20 mouse cellular contexts compared by ENCODE assay signal in the genomic region with DNA sequence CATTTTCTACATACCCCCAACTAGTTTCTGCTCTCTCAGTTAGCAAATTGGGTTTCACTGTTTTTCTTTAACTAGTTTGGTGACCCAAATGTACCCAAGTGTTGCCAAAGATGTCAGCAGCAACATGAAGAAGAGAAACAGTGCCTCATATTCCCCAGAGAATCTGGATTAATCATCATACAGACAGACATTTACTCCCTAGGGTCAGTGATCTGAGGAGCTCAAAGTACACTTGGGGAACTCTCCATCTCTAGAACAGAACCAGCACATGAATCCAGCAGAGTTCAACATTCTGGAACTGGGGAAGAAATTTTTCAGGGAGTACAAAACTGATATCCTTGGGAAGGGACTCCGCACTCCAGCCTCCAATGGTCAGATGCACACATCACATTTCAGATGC.
"Had no signal": no experiment of that assay in that cellular context is flagged by ENCODE, and none has a peak within 500 bp of the region (broad histone marks: within the 10 kb centered on the region; RNA-seq: fewer than 3 reads in every experiment).

No protein-coding gene starts in this region.

- ATAC-seq: intestine, embryonic 15.5 days; liver, postnatal 0 days; lung, postnatal 0 days; midbrain, embryonic 15.5 days had no signal

- H3K9ac ChIP-seq: intestine, embryonic 15.5 days; limb, embryonic 13.5 days; liver, embryonic 14.5 days; liver, postnatal 0 days; lung, embryonic 14.5 days; midbrain, embryonic 12.5 days; midbrain, embryonic 15.5 days; neural tube, embryonic 13.5 days had no signal

- H3K36me3 ChIP-seq: intestine, embryonic 15.5 days; limb, embryonic 10.5 days; limb, embryonic 13.5 days; midbrain, embryonic 12.5 days; midbrain, embryonic 15.5 days; neural tube, embryonic 13.5 days had no signal

- H3K4me1 ChIP-seq: intestine, embryonic 15.5 days; limb, embryonic 10.5 days; limb, embryonic 13.5 days; midbrain, embryonic 12.5 days; midbrain, embryonic 15.5 days; neural tube, embryonic 13.5 days had no signal

- H3K4me3 ChIP-seq: intestine, embryonic 15.5 days; limb, embryonic 10.5 days; limb, embryonic 13.5 days; midbrain, embryonic 12.5 days; midbrain, embryonic 15.5 days; neural tube, embryonic 13.5 days had no signal

- H3K27me3 ChIP-seq: intestine, embryonic 15.5 days; limb, embryonic 13.5 days; midbrain, embryonic 12.5 days; midbrain, embryonic 15.5 days; neural tube, embryonic 13.5 days had no signal

- H3K9me3 ChIP-seq: intestine, embryonic 15.5 days; limb, embryonic 10.5 days; limb, embryonic 13.5 days; midbrain, embryonic 15.5 days had no signal

- DNase-seq: layer of hippocampus, adult 9-11 months; liver; liver, postnatal 0 days; lung, embryonic 14.5 days; right cerebral cortex, adult 18-20 months; right cerebral cortex, postnatal 14 days; right cerebral cortex, postnatal 4 days; thymus, adult 2 months; thymus, postnatal 14 days; thymus, postnatal 4 days had no signal

- H3K4me2 ChIP-seq: intestine, embryonic 15.5 days; limb, embryonic 13.5 days; lung, embryonic 14.5 days; midbrain, embryonic 12.5 days; midbrain, embryonic 15.5 days; neural tube, embryonic 13.5 days had no signal

- H3K27ac ChIP-seq: intestine, embryonic 15.5 days; limb, embryonic 10.5 days; limb, embryonic 13.5 days; liver, embryonic 14.5 days; macrophage; midbrain, embryonic 12.5 days; midbrain, embryonic 15.5 days; neural tube, embryonic 13.5 days; stomach, postnatal 0 days had no signal
